Mouse (Mus musculus): ENCODE measurements around the gene Rubcn. TPM values are rescaled to one million over a fixed set of nuclear protein-coding genes. Genes with fewer than 3 reads are reported as not detected.

The Rubcn gene
- total RNA-seq, 2 experiments from 2014 or later = 60.7 to 72.2 TPM

GRCm38 (mm10) chr16:32795177-32795576 is 82.4 kb downstream of the Rubcn start:
- intact Hi-C loops (cut with DNase I) = no loop called here
- DNase-seq (ENCODE audit: low spot score in 2 of 2) = no peak

GRCm38 (mm10) chr16:32790056-32790455 is 87.5 kb downstream of the Rubcn start:
- no peak for DNase-seq (ENCODE audit: low spot score in 2 of 2)
- intact Hi-C loops (cut with DNase I) = no loop called here

- DNase-seq (ENCODE audit: low spot score in 2 of 2) = peak; percentile 40 to 57
- intact Hi-C loops (cut with DNase I) = no loop called here
Measured at GRCm38 (mm10) chr16:32784840-32785239, 92.7 kb downstream of the Rubcn start.

- intact Hi-C loops (cut with DNase I) = no loop called here
- DNase-seq (ENCODE audit: low spot score in 2 of 2) = no peak
Measured at GRCm38 (mm10) chr16:32783324-32784062, 94.1 kb downstream of the Rubcn start.

- no peak for DNase-seq (ENCODE audit: low spot score in 2 of 2)
- intact Hi-C loops (cut with DNase I) = no loop called here
Measured at GRCm38 (mm10) chr16:32778956-32779355, 98.6 kb downstream of the Rubcn start.

GRCm38 (mm10) chr16:32776676-32777075 is 100.9 kb downstream of the Rubcn start:
- no peak for DNase-seq (ENCODE audit: low spot score in 2 of 2)
- intact Hi-C loops (cut with DNase I) = no loop called here

Other genes starting within 250 kb of the Rubcn start
- gene Tnk2, start 233.9 kb downstream of the Rubcn start, total RNA-seq (2021) = 100 to 1,000 TPM; 197 to 205 TPM
- gene Muc4, start 141.9 kb downstream of the Rubcn start, total RNA-seq (2021) = not detected
- not detected for gene Muc20, start 80.3 kb downstream of the Rubcn start, total RNA-seq (2021)
- gene Smbd1, start 67.3 kb downstream of the Rubcn start, total RNA-seq (2021) = not detected
- gene Fyttd1, start 266 bp downstream of the Rubcn start, total RNA-seq (2021) = 100 to 1,000 TPM; 115 to 121 TPM
- gene Lrch3, start 36.3 kb upstream of the Rubcn start, total RNA-seq (2021) = 10 to 100 TPM; 31.5 to 39.3 TPM
- gene Iqcg, start 178.5 kb upstream of the Rubcn start, total RNA-seq (2021) = 1 to 10 TPM; 5.4 to 5.8 TPM
- 100 to 1,000 TPM; 266 to 277 TPM for gene Rpl35a, start 178.7 kb upstream of the Rubcn start, total RNA-seq (2021)
- 10 to 100 TPM; 10.3 to 11.9 TPM for gene Lmln, start 184.8 kb upstream of the Rubcn start, total RNA-seq (2021)